Mouse (Mus musculus): ENCODE data around the gene Ermard.

Gene Ermard

GRCm38 (mm10) chr17:15058161-15058591 is 17.2 kb downstream of the Ermard start:
- ATAC-seq (ENCODE audit: insufficient number of reproducible peaks, low FRiP score, low TSS enrichment) = no peak

- ATAC-seq (ENCODE audit: insufficient number of reproducible peaks, low FRiP score, low TSS enrichment) = no peak
Measured at GRCm38 (mm10) chr17:15059646-15060045, 18.6 kb downstream of the Ermard start.

- ATAC-seq (ENCODE audit: insufficient number of reproducible peaks, low FRiP score, low TSS enrichment) = no peak
Measured at GRCm38 (mm10) chr17:15060356-15060755, 19.3 kb downstream of the Ermard start.

GRCm38 (mm10) chr17:15065391-15066024 is 24.5 kb downstream of the Ermard start:
- ATAC-seq (ENCODE audit: insufficient number of reproducible peaks, low FRiP score, low TSS enrichment) = peak; percentile 32; the same call in 1 of the 2 replicates

GRCm38 (mm10) chr17:15066066-15066465 is 25.1 kb downstream of the Ermard start:
- no peak for ATAC-seq (ENCODE audit: insufficient number of reproducible peaks, low FRiP score, low TSS enrichment)

- ATAC-seq (ENCODE audit: insufficient number of reproducible peaks, low FRiP score, low TSS enrichment) = no peak
Measured at GRCm38 (mm10) chr17:15066911-15067310, 25.9 kb downstream of the Ermard start.

GRCm38 (mm10) chr17:15068040-15068792 is 27.2 kb downstream of the Ermard start:
- no peak for ATAC-seq (ENCODE audit: insufficient number of reproducible peaks, low FRiP score, low TSS enrichment)

- no peak for ATAC-seq (ENCODE audit: insufficient number of reproducible peaks, low FRiP score, low TSS enrichment)
Measured at GRCm38 (mm10) chr17:15069124-15069523, 28.1 kb downstream of the Ermard start.

- ATAC-seq (ENCODE audit: insufficient number of reproducible peaks, low FRiP score, low TSS enrichment) = no peak
Measured at GRCm38 (mm10) chr17:15072211-15072610, 31.2 kb downstream of the Ermard start.

DNA sequence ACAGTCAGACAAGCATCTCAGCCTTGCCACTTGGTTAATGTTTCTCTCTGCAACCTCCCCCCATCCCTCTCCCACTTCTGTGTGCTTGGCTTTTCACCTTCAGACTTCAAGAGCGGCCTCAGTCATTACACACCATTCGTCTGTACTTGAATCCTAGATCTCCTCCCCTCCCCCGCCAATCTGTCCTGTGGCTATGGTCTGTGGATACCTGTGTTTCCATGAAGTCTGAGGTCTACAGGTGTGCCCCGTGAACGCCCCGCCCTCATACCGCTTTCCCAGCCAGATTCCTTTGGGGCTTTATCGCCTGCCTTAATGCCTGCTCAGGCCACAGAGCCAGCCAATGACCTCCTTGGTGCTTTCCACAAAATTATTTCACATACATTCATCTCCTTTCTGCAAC is 34.0 kb downstream of the Ermard start:
- no peak for ATAC-seq (ENCODE audit: insufficient number of reproducible peaks, low FRiP score, low TSS enrichment)

DNA sequence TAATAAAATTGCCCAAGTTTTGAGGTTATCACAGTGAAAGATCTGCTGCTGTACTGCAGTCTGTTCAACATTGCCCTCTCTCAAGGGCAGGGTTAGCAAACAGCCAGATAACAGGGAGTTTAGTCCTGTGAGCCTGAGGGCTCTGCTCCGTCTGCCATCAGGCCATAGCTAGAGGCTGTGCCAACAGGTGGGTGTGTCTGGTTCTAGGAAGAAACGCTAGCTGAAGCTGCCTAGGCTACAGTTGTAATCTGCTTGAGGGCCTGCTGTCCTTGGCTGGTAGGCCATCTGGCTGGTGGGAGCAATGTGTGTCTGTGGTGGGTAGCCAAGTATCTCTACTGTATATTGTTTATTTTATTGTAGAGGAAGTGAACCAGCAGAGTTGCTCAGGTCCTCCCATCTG is 36.5 kb downstream of the Ermard start:
- no peak for ATAC-seq (ENCODE audit: insufficient number of reproducible peaks, low FRiP score, low TSS enrichment)

DNA sequence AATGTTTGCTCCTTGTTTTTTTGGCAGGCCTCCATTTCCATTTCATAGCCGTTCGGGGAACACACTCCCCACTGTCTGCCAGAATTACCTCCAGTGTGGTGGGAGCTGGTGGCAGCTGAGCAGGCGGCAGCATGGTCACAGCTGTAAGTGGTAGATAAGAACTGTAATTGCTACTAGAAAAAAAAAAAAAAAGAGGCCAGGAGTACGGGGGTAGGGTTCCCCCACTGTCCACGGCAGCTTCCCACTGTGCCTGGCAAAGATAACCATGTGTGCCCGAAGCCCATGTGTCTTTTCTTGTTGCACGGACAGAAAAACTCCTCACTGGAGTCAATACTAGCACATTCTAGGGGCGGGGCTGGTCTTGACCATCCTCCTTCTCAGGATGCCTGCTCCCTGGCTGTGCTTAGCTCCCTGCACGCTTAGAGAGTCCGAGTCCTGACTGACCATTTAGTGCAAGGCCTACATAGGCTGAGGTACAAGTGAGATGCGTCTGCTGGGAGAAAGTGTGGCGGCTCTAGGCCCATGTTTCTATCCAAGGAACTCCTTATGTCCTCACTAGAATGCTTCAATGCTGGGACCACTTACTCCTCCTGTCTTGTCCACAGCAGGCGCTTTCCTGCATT is 43.3 kb downstream of the Ermard start:
- ATAC-seq (ENCODE audit: insufficient number of reproducible peaks, low FRiP score, low TSS enrichment) = no peak

DNA sequence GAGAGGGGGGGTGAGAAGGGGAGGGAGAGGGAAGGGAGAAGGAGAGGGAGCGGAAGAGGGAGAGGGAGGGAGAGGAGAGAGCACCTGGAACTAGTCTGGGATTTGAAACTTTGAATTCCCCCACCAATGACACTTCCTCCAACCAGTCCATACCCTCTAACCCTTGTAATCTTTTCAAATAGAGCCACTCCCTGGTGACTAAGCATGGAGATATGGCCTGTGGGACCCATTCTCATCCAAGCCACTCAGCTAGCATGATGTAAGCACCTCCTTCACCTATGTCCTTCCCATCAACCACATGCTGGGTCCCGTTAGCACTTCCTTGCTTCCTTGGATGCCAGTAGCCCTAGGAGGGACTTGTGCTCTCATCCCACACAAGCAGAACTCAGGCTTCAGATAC is 44.0 kb downstream of the Ermard start:
- no peak for ATAC-seq (ENCODE audit: insufficient number of reproducible peaks, low FRiP score, low TSS enrichment)

- peak; percentile 57 for ATAC-seq (ENCODE audit: insufficient number of reproducible peaks, low FRiP score, low TSS enrichment)
Measured at GRCm38 (mm10) chr17:15088166-15088565, 47.2 kb downstream of the Ermard start.

DNA sequence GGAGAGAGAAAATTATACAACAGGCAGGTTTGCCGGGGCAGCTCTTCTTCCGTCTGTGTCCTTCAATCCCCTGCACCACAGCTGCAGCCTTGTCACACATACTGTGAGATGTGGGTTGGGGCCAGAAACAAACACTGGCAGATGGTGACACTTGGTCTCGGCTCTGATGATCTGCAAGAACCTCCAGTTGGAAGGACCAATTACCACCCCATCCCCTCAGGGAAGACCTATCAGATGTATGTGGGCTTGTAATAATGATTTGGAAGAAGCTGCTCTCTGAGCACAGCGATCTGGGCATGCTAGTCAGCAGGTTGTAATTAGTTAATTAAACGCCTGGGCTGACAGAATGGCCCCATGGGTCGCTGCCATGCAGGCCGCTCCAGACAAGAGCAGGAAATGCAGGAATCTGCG is 47.6 kb downstream of the Ermard start:
- peak; percentile 60 for ATAC-seq (ENCODE audit: insufficient number of reproducible peaks, low FRiP score, low TSS enrichment)

GRCm38 (mm10) chr17:15091739-15092138 is 50.7 kb downstream of the Ermard start:
- no peak for ATAC-seq (ENCODE audit: insufficient number of reproducible peaks, low FRiP score, low TSS enrichment)

- ATAC-seq (ENCODE audit: insufficient number of reproducible peaks, low FRiP score, low TSS enrichment) = no peak
Measured at GRCm38 (mm10) chr17:15093523-15093922, 52.5 kb downstream of the Ermard start.

- ATAC-seq (ENCODE audit: insufficient number of reproducible peaks, low FRiP score, low TSS enrichment) = no peak
Measured at GRCm38 (mm10) chr17:15096853-15097252, 55.8 kb downstream of the Ermard start.

DNA sequence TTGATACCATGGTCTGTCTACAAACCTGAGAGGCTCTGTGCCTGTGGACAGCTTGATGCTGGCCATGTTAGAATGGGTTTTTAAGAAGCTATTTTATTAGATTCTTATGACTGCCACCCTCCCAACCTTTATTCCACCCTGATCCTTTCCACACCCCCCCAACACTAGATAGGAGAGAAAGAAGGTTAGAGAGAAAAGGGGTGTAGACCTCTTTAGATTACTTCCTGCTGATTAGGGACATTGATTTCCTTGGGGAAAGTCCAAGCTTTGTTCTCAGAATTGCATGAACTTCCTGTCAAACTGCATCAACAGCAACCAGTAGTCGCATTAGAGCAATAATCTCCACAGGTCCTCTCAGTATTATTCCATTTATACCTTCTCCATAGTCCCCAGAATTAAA is 57.7 kb downstream of the Ermard start:
- ATAC-seq (ENCODE audit: insufficient number of reproducible peaks, low FRiP score, low TSS enrichment) = no peak

GRCm38 (mm10) chr17:15101355-15101754 is 60.3 kb downstream of the Ermard start:
- no peak for ATAC-seq (ENCODE audit: insufficient number of reproducible peaks, low FRiP score, low TSS enrichment)

- ATAC-seq (ENCODE audit: insufficient number of reproducible peaks, low FRiP score, low TSS enrichment) = no peak
Measured at GRCm38 (mm10) chr17:15107143-15107649, 66.2 kb downstream of the Ermard start.
